Mouse (Mus musculus) frontal cortex, postnatal 10 days (tissue): ENCODE results near the gene Vps13d.

ENCODE experiments used
- DNase-seq, 2 experiments: peaks; one replicate each; pipeline ENCODE4 v3.0.0; 2022; ENCODE audit warnings: low spot score in 2 of 2, mixed read lengths in 1 of 2

Gene Vps13d

GRCm38 (mm10) chr4:145005943-145006545 is 188.8 kb downstream of the Vps13d start:
- no peak for DNase-seq

GRCm38 (mm10) chr4:145004176-145004575 is 190.6 kb downstream of the Vps13d start:
- DNase-seq: no peak

- no peak for DNase-seq
Observed at GRCm38 (mm10) chr4:145002733-145003132, 192.1 kb downstream of the Vps13d start.

- DNase-seq: no peak
Observed at GRCm38 (mm10) chr4:144999903-145000382, 194.9 kb downstream of the Vps13d start.

GRCm38 (mm10) chr4:144999572-144999880 is 195.3 kb downstream of the Vps13d start:
- DNase-seq: no peak

- no peak for DNase-seq
Observed at GRCm38 (mm10) chr4:144998808-144999571, 195.8 kb downstream of the Vps13d start.

GRCm38 (mm10) chr4:144997887-144998658 is 196.7 kb downstream of the Vps13d start:
- DNase-seq: no peak

GRCm38 (mm10) chr4:144996996-144997820 is 197.6 kb downstream of the Vps13d start:
- DNase-seq: no peak

GRCm38 (mm10) chr4:144995826-144996225 is 199.0 kb downstream of the Vps13d start:
- no peak for DNase-seq

- no peak for DNase-seq
Observed at GRCm38 (mm10) chr4:144993047-144993917, 201.5 kb downstream of the Vps13d start.

- DNase-seq: no peak
Observed at GRCm38 (mm10) chr4:144992413-144992812, 202.4 kb downstream of the Vps13d start.

- no peak for DNase-seq
Observed at GRCm38 (mm10) chr4:144988443-144989206, 206.2 kb downstream of the Vps13d start.

- DNase-seq: no peak
Observed at GRCm38 (mm10) chr4:144986016-144986805, 208.6 kb downstream of the Vps13d start.

- DNase-seq: no peak
Observed at GRCm38 (mm10) chr4:144983821-144984371, 210.9 kb downstream of the Vps13d start.

GRCm38 (mm10) chr4:144983228-144983744 is 211.5 kb downstream of the Vps13d start:
- no peak for DNase-seq

- DNase-seq: no peak
Observed at GRCm38 (mm10) chr4:144980811-144981551, 213.8 kb downstream of the Vps13d start.

GRCm38 (mm10) chr4:144980110-144980509 is 214.7 kb downstream of the Vps13d start:
- DNase-seq: no peak

- DNase-seq: no peak
Observed at GRCm38 (mm10) chr4:144978039-144978438, 216.8 kb downstream of the Vps13d start.
